In the genomic region with DNA sequence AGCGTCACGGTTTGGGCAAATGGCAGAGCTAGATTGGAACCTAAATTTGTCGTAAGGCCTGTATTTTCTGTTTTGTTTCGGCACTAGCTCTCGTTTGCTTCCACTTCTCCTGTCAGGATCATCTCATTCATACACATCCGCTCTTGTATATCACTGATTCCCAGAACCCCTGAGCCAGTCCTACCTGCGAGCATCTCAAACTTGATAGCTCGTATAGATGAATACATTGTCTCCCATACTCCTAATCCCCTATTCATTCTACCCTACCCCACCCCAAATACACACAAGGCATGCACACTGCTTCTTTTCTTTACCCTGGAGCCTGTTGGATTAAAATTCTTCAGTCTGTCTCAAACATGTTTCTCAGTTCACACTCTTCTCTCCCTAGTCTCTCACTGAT, we compare ENCODE assay signal across 9 mouse cellular contexts. TPM values are rescaled to one million over a fixed set of nuclear protein-coding genes. Genes with fewer than 3 reads are reported as not detected.
DNase-seq lines count a peak whose midpoint lies in the region; ATAC-seq and TF ChIP-seq lines count a peak whose summit lies in the region.
"Had no signal": no experiment of that assay in that cellular context is flagged by ENCODE, and none has a peak within 500 bp of the region (broad histone marks: within the 10 kb centered on the region; RNA-seq: fewer than 3 reads in every experiment).

No protein-coding gene starts in this region.

- DNase-seq in testis, postnatal 10 days (ENCODE audit: low spot score): no peak
- DNase-seq in adrenal gland, postnatal 14 days: no peak
- no peak for DNase-seq in layer of hippocampus, postnatal 14 days (ENCODE audit: low spot score in 2 of 2)
- no peak for DNase-seq in urinary bladder, adult 2 months (ENCODE audit: low spot score)

- H3K27me3 ChIP-seq in erythroblast, embryonic 14.5 days (ENCODE audit: control insufficient read depth): peaks cover 8% of the 10 kb centered on the region
- H3K27me3 ChIP-seq in testis, adult 2 months (ENCODE audit: control insufficient read depth, insufficient read depth, low read length): no peaks in the 10 kb centered on the region
- H3K27me3 ChIP-seq in liver, embryonic 12.5 days (replicated peaks): peaks cover 11% of the 10 kb centered on the region

- no peak for ATAC-seq in erythroblast, adult 5-6 weeks (replicated peaks; ENCODE audit: low FRiP score, poor library complexity, severe bottlenecking)
- ATAC-seq in liver, embryonic 12.5 days: no peak

- no peak for TF ChIP-seq CTCF in testis, adult 2 months (IDR thresholded peaks at IDR 0.05; ENCODE audit: control insufficient read depth, insufficient read depth, insufficient replicate concordance, low read depth, low read length)

- H3K9ac ChIP-seq in liver, embryonic 12.5 days: peak overlapping the region; percentile 79

- H3K4me3 ChIP-seq in erythroblast, embryonic 14.5 days (replicated peaks): peak overlapping the region; percentile 86
- peak overlapping the region; percentile 97 for H3K4me3 ChIP-seq in testis, adult 2 months (ENCODE audit: control insufficient read depth, low read depth, low read length)
- peak overlapping the region; percentile 83 for H3K4me3 ChIP-seq in liver, embryonic 12.5 days

- no peaks in the 10 kb centered on the region for H3K9me3 ChIP-seq in erythroblast, embryonic 14.5 days (ENCODE audit: control insufficient read depth, low read length)
- no peaks in the 10 kb centered on the region; the same call in 1 of the 2 replicates for H3K9me3 ChIP-seq in liver, embryonic 12.5 days (replicated peaks)

- no peak for TF ChIP-seq POLR2A in testis, adult 2 months (IDR thresholded peaks at IDR 0.05; ENCODE audit: control insufficient read depth, low read depth, low read length)

- H3K4me1 ChIP-seq in erythroblast, embryonic 14.5 days (ENCODE audit: control insufficient read depth): peaks cover 18% of the 10 kb centered on the region
- peaks cover 2% of the 10 kb centered on the region; the same call in 1 of the 2 replicates for H3K4me1 ChIP-seq in testis, adult 2 months (ENCODE audit: control insufficient read depth, insufficient read depth, low read length)
- peaks cover 21% of the 10 kb centered on the region for H3K4me1 ChIP-seq in liver, embryonic 12.5 days

- WGBS in liver, embryonic 12.5 days (ENCODE audit: insufficient replicate concordance): 7% methylated on average over 8 of the region's 8 CpGs

- peak overlapping the region; percentile 96 for H3K27ac ChIP-seq in testis, adult 2 months (ENCODE audit: control insufficient read depth, insufficient read depth, low read depth, low read length)
- peak overlapping the region; percentile 70; the same call in 1 of the 2 replicates for H3K27ac ChIP-seq in liver, embryonic 12.5 days

- H3K4me2 ChIP-seq in liver, embryonic 12.5 days: peak overlapping the region; percentile 82

- peaks cover 35% of the 10 kb centered on the region for H3K36me3 ChIP-seq in erythroblast, embryonic 14.5 days (ENCODE audit: control insufficient read depth)
- no peaks in the 10 kb centered on the region for H3K36me3 ChIP-seq in testis, adult 2 months (ENCODE audit: control insufficient read depth, insufficient read depth, low read length)
- peaks cover 34% of the 10 kb centered on the region for H3K36me3 ChIP-seq in liver, embryonic 12.5 days

RNA-seq across cellular contexts. Expression of gene Heatr6, which starts 0.7 kb away (rescaled TPM):
- 0.14 and 0.15 TPM in 2 replicates for polyA plus RNA-seq in erythroblast, embryonic 14.5 days (2012)
- total RNA-seq in erythroblast, adult 5-6 weeks (2015; ENCODE audit: low replicate concordance): 2.5 and 3.8 TPM in 2 replicates
- 2.0 and 6.8 TPM in 2 replicates for total RNA-seq in erythroblast, adult 5-6 weeks (2017; ENCODE audit: low replicate concordance)
- 6.1 TPM in 2 replicates for polyA plus RNA-seq in testis, adult 2 months (2012; rRNA removed)
- polyA plus RNA-seq in liver, embryonic 12.5 days (2016; fragmentation: Nextera tagmentation; extraction: Ambion mirVana): 9.7 and 10.4 TPM in 2 replicates
- total RNA-seq in adrenal gland, postnatal 14 days (2021): 12.5 and 15.5 TPM in 2 replicates
- 10 to 100 TPM; 16.6 to 19.5 TPM for total RNA-seq in layer of hippocampus, postnatal 14 days (2021)
- polyA plus RNA-seq in urinary bladder, adult 2 months (2012; rRNA removed): 12.5 and 13.1 TPM in 2 replicates

RNA-seq across cellular contexts. Expression of gene Wfdc21, which starts 7.5 kb away (rescaled TPM):
- polyA plus RNA-seq in erythroblast, embryonic 14.5 days (2012): not detected in 2 replicates
- total RNA-seq in erythroblast, adult 5-6 weeks (2015; ENCODE audit: low replicate concordance): 203 and 278 TPM in 2 replicates
- total RNA-seq in erythroblast, adult 5-6 weeks (2017; ENCODE audit: low replicate concordance): 146 and 210 TPM in 2 replicates
- polyA plus RNA-seq in testis, adult 2 months (2012; rRNA removed): 0.36 and 0.84 TPM in 2 replicates
- polyA plus RNA-seq in liver, embryonic 12.5 days (2016; fragmentation: Nextera tagmentation; extraction: Ambion mirVana): 3.3 and 4.1 TPM in 2 replicates
- 2.8 TPM in 1 of 2 replicates, not detected in the other for total RNA-seq in adrenal gland, postnatal 14 days (2021)
- total RNA-seq in layer of hippocampus, postnatal 14 days (2021): not detected
- polyA plus RNA-seq in urinary bladder, adult 2 months (2012; rRNA removed): 1.4 and 1.6 TPM in 2 replicates

RNA-seq across cellular contexts. Expression of gene Wfdc18, which starts 45.4 kb away (rescaled TPM):
- not detected in 2 replicates for polyA plus RNA-seq in erythroblast, embryonic 14.5 days (2012)
- total RNA-seq in erythroblast, adult 5-6 weeks (2015; ENCODE audit: low replicate concordance): not detected in 2 replicates
- total RNA-seq in erythroblast, adult 5-6 weeks (2017; ENCODE audit: low replicate concordance): not detected in 2 replicates
- polyA plus RNA-seq in testis, adult 2 months (2012; rRNA removed): not detected in 2 replicates
- polyA plus RNA-seq in liver, embryonic 12.5 days (2016; fragmentation: Nextera tagmentation; extraction: Ambion mirVana): not detected in 2 replicates
- total RNA-seq in adrenal gland, postnatal 14 days (2021): not detected in 2 replicates
- not detected for total RNA-seq in layer of hippocampus, postnatal 14 days (2021)
- polyA plus RNA-seq in urinary bladder, adult 2 months (2012; rRNA removed): 0.15 TPM in 1 of 2 replicates, not detected in the other
- total RNA-seq: megakaryocyte-erythroid progenitor cell, adult 5-6 weeks had no signal

RNA-seq across cellular contexts. Expression of gene Wfdc17, which starts 50.4 kb away (rescaled TPM):
- polyA plus RNA-seq in erythroblast, embryonic 14.5 days (2012): not detected in 2 replicates
- total RNA-seq in erythroblast, adult 5-6 weeks (2015; ENCODE audit: low replicate concordance): 22.7 and 23.4 TPM in 2 replicates
- 4.5 TPM in 1 of 2 replicates, not detected in the other for total RNA-seq in erythroblast, adult 5-6 weeks (2017; ENCODE audit: low replicate concordance)
- polyA plus RNA-seq in testis, adult 2 months (2012; rRNA removed): 1.4 and 1.8 TPM in 2 replicates
- 4.5 and 6.1 TPM in 2 replicates for polyA plus RNA-seq in liver, embryonic 12.5 days (2016; fragmentation: Nextera tagmentation; extraction: Ambion mirVana)
- total RNA-seq in adrenal gland, postnatal 14 days (2021): 1.3 and 1.7 TPM in 2 replicates
- total RNA-seq in layer of hippocampus, postnatal 14 days (2021): not detected
- polyA plus RNA-seq in urinary bladder, adult 2 months (2012; rRNA removed): 31.2 and 38.7 TPM in 2 replicates
- total RNA-seq: megakaryocyte-erythroid progenitor cell, adult 5-6 weeks had no signal
